Comparison of ENCODE assay signal across 9 mouse cellular contexts in genomic region chr13:48262451-48262969, GRCm38 (mm10). TPM values are rescaled to one million over a fixed set of nuclear protein-coding genes. Genes with fewer than 3 reads are reported as not detected.
DNase-seq lines count a peak whose midpoint lies in the region; ATAC-seq and TF ChIP-seq lines count a peak whose summit lies in the region.
"Had no signal": no experiment of that assay in that cellular context is flagged by ENCODE, and none has a peak within 500 bp of the region (broad histone marks: within the 10 kb centered on the region; RNA-seq: fewer than 3 reads in every experiment).

No protein-coding gene starts in this region.

- H3K9ac ChIP-seq in embryonic facial prominence, embryonic 13.5 days, result peak overlapping the region; percentile 93
- H3K9ac ChIP-seq in stomach, embryonic 16.5 days (ENCODE audit: low read length), result peak overlapping the region; percentile 86

- under 1% methylated on average over 25 of the region's 25 CpGs for WGBS in embryonic facial prominence, embryonic 13.5 days
- WGBS in midbrain, embryonic 10.5 days, result under 1% methylated on average over 25 of the region's 25 CpGs
- under 1% methylated on average over 25 of the region's 25 CpGs for WGBS in stomach, embryonic 16.5 days

- H3K27me3 ChIP-seq in C2C12 (ENCODE audit: control insufficient read depth, insufficient read depth, insufficient read length), result peaks cover 6% of the 10 kb centered on the region
- H3K27me3 ChIP-seq in embryonic facial prominence, embryonic 13.5 days, result no peaks in the 10 kb centered on the region
- peaks cover 54% of the 10 kb centered on the region for H3K27me3 ChIP-seq in midbrain, embryonic 10.5 days (ENCODE audit: low read depth, poor library complexity, severe bottlenecking)
- peaks cover 2% of the 10 kb centered on the region; the same call in 1 of the 2 replicates for H3K27me3 ChIP-seq in stomach, embryonic 16.5 days (ENCODE audit: control insufficient read depth, insufficient read depth, low read length)

- DNase-seq in ZHBTc4 (ENCODE audit: low read depth, low spot score), result peak; percentile 40
- peak; percentile 17 to 18 for DNase-seq in heart, postnatal 36 days
- peak; percentile 18 to 36 for DNase-seq in left cerebral cortex, postnatal 25 days (ENCODE audit: low spot score in 2 of 2)
- peak; percentile 50 for DNase-seq in midbrain, embryonic 10.5 days (ENCODE audit: low spot score)
- no peak for DNase-seq in T-cell, adult 2 months (ENCODE audit: low spot score)

- H3K79me2 ChIP-seq in C2C12 (ENCODE audit: control insufficient read depth, insufficient read depth), result no peaks in the 10 kb centered on the region

- peak overlapping the region; percentile 12 for H3ac ChIP-seq in C2C12 (ENCODE audit: control insufficient read depth, insufficient read length, low read depth)

- no peak overlapping the region for H3K4me3 ChIP-seq in C2C12 (ENCODE audit: insufficient read depth, poor library complexity, severe bottlenecking)
- H3K4me3 ChIP-seq in embryonic facial prominence, embryonic 13.5 days, result peak overlapping the region; percentile 82
- H3K4me3 ChIP-seq in midbrain, embryonic 10.5 days, result peak overlapping the region; percentile 90
- H3K4me3 ChIP-seq in stomach, embryonic 16.5 days (replicated peaks; ENCODE audit: low read length), result peak overlapping the region; percentile 80

- peaks cover 30% of the 10 kb centered on the region for H3K4me1 ChIP-seq in embryonic facial prominence, embryonic 13.5 days
- H3K4me1 ChIP-seq in midbrain, embryonic 10.5 days, result peaks cover 42% of the 10 kb centered on the region
- no peaks in the 10 kb centered on the region; the same call in 1 of the 2 replicates for H3K4me1 ChIP-seq in stomach, embryonic 16.5 days (ENCODE audit: control insufficient read depth, insufficient read depth, low read length)

- peak overlapping the region; percentile 95 for H3K27ac ChIP-seq in embryonic facial prominence, embryonic 13.5 days
- H3K27ac ChIP-seq in midbrain, embryonic 10.5 days (replicated peaks), result peak overlapping the region; percentile 93
- H3K27ac ChIP-seq in stomach, embryonic 16.5 days (ENCODE audit: low read length), result peak overlapping the region; percentile 95
- H3K27ac ChIP-seq: macrophage had no signal

- H3K4me2 ChIP-seq in embryonic facial prominence, embryonic 13.5 days, result peak overlapping the region; percentile 90
- H3K4me2 ChIP-seq in stomach, embryonic 16.5 days (ENCODE audit: low read depth, low read length), result peak overlapping the region; percentile 84

- no peaks in the 10 kb centered on the region for H3K9me3 ChIP-seq in embryonic facial prominence, embryonic 13.5 days
- H3K9me3 ChIP-seq in midbrain, embryonic 10.5 days (replicated peaks), result no peaks in the 10 kb centered on the region
- no peaks in the 10 kb centered on the region for H3K9me3 ChIP-seq in stomach, embryonic 16.5 days (replicated peaks; ENCODE audit: control insufficient read depth, low read length)

- intact Hi-C loops in heart, postnatal 36 days (cut with DNase I), result loop anchor here (5.0 kb wide), 1 partner anchor 200 kb away; no protein-coding TSS in a partner anchor
- intact Hi-C loops in left cerebral cortex, postnatal 25 days (cut with DNase I), result loop anchor here (5.0 to 10.0 kb wide), 2 partner anchors 240 to 418 kb away; no protein-coding TSS in a partner anchor

- ATAC-seq in embryonic facial prominence, embryonic 13.5 days (ENCODE audit: insufficient number of reproducible peaks, insufficient read depth, low FRiP score, low TSS enrichment, low read depth), result no peak
- ATAC-seq in stomach, embryonic 16.5 days (ENCODE audit: insufficient read depth, low FRiP score), result no peak

- no peaks in the 10 kb centered on the region for H3K79me3 ChIP-seq in C2C12 (ENCODE audit: low read depth)

- TF ChIP-seq CTCF in C2C12 (IDR thresholded peaks at IDR 0.05; ENCODE audit: control insufficient read depth, insufficient read depth, insufficient read length), result no peak

- no peaks in the 10 kb centered on the region for H3K36me3 ChIP-seq in C2C12 (ENCODE audit: control insufficient read depth, insufficient read depth)
- H3K36me3 ChIP-seq in embryonic facial prominence, embryonic 13.5 days, result no peaks in the 10 kb centered on the region
- H3K36me3 ChIP-seq in midbrain, embryonic 10.5 days, result no peaks in the 10 kb centered on the region
- no peaks in the 10 kb centered on the region for H3K36me3 ChIP-seq in stomach, embryonic 16.5 days (ENCODE audit: control insufficient read depth, insufficient read depth, low read length)

TF ChIP-seq in C2C12, 6 proteins besides CTCF, POLR2A, EP300 and RAD21:
- TF ChIP-seq FOSL1 (IDR thresholded peaks at IDR 0.05; ENCODE audit: insufficient read depth, low read length, poor library complexity, severe bottlenecking) (no peak), CEBPB (IDR thresholded peaks at IDR 0.05; ENCODE audit: low read depth) (no peak), MYOG (IDR thresholded peaks at IDR 0.05; ENCODE audit: control insufficient read depth, extremely low read depth, insufficient read length) (no peak)

RNA-seq across cellular contexts. Expression of gene Id4, which starts 1.5 kb away (rescaled TPM):
- polyA plus RNA-seq in C2C12 (2012; fragmentation: generic; extraction: Trizol), result 0.29 TPM
- 16.5 and 25.2 TPM in 2 replicates for polyA plus RNA-seq in embryonic facial prominence, embryonic 13.5 days (2015; fragmentation: Nextera tagmentation; extraction: Ambion mirVana)
- 1 to 10 TPM in 1 of 2 experiments, under 1 TPM in 1; 0.98 to 1.6 TPM for total RNA-seq in heart, postnatal 36 days (2021)
- total RNA-seq in left cerebral cortex, postnatal 25 days (2021), result 10 to 100 TPM; 36.2 to 42.2 TPM
- polyA plus RNA-seq in midbrain, embryonic 10.5 days (2016; fragmentation: Nextera tagmentation; extraction: Ambion mirVana), result 21.7 and 40.0 TPM in 2 replicates
- 3.7 and 4.8 TPM in 2 replicates for polyA plus RNA-seq in stomach, embryonic 16.5 days (2015; fragmentation: Nextera tagmentation; extraction: Ambion mirVana)
- polyA plus RNA-seq: macrophage had no signal
